Mouse (Mus musculus) E14TG2a.4 (cell line): Measurements from ENCODE around the gene U2surp.

Source experiments
- H3K27me3 ChIP-seq: 2 replicates; pipeline ENCODE4 v1.6.1; 2014; ENCODE audit warnings: low read length, control low read depth; ENCODE audit not compliant: insufficient read depth
- H3K36me3 ChIP-seq: 2 replicates; pipeline ENCODE4 v1.6.1; 2014; ENCODE audit warnings: low read length, control low read depth; ENCODE audit not compliant: insufficient read depth
- H3K4me1 ChIP-seq: replicated peaks from 2 replicates; pipeline ENCODE4 v1.6.1; 2014; ENCODE audit warnings: low read depth, low read length, control low read depth
- H3K4me3 ChIP-seq: replicated peaks from 2 replicates; pipeline ENCODE4 v1.5.1; 2014; ENCODE audit warnings: mild to moderate bottlenecking, low read length
- H3K9me3 ChIP-seq: 2 replicates; pipeline ENCODE4 v1.6.1; 2014; ENCODE audit warnings: low read length, control low read depth
- CTCF ChIP-seq: conservative IDR thresholded peaks from 2 replicates; pipeline ENCODE4 v1.5.1; 2014; ENCODE audit warnings: low read length
- NANOG ChIP-seq: IDR thresholded peaks from 2 replicates; pipeline ENCODE4 v1.6.1; 2014; ENCODE audit warnings: borderline replicate concordance, low read length, mixed read lengths
- POU5F1 ChIP-seq: IDR thresholded peaks from 2 replicates; pipeline ENCODE4 v1.6.1; 2014; ENCODE audit warnings: low read length, borderline replicate concordance

Gene U2surp

DNA sequence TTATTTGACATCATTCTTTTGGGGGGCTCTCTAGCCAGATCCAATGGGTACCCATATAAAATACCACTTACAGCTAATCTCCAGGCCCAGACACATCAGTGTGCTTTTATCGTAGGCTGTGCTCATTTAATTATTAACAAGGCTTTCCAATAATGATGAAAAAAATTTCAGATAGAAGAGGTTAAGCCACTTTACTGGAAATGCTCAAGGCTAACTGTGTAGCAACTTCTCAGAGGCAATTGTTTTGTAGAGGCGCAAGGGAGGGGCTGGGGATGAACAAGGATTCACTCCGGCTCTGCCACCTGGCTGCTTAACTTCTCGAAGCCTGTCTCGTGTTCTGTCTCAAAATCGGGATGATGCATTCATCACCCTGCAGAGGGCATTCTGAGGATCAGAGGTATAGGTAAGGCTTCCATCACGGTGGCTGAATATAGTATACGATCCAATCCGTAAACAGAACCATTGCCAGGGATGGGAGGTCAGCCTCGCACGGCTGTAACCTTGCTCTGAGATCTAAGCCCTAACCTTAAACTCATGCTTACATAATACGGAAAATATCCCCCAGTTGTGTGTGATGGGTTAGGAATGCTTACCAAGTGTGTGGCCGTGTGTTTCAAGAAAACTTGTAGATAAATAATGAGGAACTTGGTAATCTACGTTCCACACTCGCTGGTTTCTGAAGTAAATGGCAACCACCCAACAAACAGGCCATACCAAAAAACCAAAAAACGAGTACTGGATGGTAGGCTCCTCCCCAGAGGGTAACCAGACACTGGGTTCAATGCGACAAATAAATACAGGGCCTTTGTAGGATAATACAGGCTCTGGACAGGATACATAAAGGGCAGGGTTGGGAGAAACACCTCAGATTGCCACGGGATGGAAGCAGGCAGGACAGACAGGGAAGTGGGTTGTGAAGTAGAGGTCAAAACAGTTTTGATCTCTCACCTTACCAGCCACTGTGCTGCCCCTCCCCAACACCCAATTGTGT, 42.7 kb upstream of the U2surp start:
- H3K27me3 ChIP-seq = peaks cover 68% of the 10 kb centered on the region
- no peaks in the 10 kb centered on the region for H3K36me3 ChIP-seq
- H3K4me3 ChIP-seq = no peak overlapping the region
- no peaks in the 10 kb centered on the region for H3K9me3 ChIP-seq
- H3K4me1 ChIP-seq = peaks cover 11% of the 10 kb centered on the region
- TF ChIP-seq NANOG (no peak), CTCF (no peak), POU5F1 (no peak)

DNA sequence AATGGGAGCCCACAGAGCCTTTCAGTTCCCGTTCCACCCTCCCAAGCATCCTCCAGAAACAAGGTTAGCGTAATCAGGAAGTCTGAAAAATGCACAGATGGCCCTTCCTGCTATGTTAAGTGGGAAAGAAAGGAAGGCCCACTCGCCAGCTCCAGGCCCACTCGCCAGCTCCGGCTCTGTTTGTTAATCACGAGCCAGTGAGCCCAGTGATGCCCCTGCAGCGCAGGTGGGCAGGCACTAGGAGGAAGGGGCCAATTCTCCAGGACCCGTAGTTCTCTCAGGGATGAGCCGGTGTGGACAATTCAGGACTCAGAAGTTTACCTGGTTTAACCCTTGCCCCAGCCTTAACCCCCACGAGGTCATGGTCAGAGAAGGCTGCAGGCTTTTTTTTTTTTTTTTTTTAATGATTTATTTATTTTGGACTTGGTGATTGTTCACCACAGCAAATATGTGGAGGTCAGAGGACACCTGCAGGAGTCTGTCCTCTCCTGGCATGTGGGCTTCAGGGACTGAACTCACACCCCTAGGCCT, 40.4 kb upstream of the U2surp start:
- Histone ChIP-seq H3K4me1 (peaks cover 3% of the 10 kb centered on the region; the same call in 1 of the 2 replicates), H3K27me3 (peaks cover 57% of the 10 kb centered on the region), H3K4me3 (no peak overlapping the region), H3K9me3 (no peaks in the 10 kb centered on the region), H3K36me3 (no peaks in the 10 kb centered on the region)
- no peak for TF ChIP-seq NANOG
- no peak for TF ChIP-seq POU5F1
- TF ChIP-seq CTCF = no peak

GRCm38 (mm10) chr9:95550856-95551774, 39.3 kb upstream of the U2surp start:
- Histone ChIP-seq H3K36me3 (no peaks in the 10 kb centered on the region), H3K27me3 (peaks cover 47% of the 10 kb centered on the region), H3K9me3 (no peaks in the 10 kb centered on the region), H3K4me1 (peaks cover 14% of the 10 kb centered on the region), H3K4me3 (no peak overlapping the region)
- no peak for TF ChIP-seq CTCF
- no peak for TF ChIP-seq NANOG
- no peak for TF ChIP-seq POU5F1

DNA sequence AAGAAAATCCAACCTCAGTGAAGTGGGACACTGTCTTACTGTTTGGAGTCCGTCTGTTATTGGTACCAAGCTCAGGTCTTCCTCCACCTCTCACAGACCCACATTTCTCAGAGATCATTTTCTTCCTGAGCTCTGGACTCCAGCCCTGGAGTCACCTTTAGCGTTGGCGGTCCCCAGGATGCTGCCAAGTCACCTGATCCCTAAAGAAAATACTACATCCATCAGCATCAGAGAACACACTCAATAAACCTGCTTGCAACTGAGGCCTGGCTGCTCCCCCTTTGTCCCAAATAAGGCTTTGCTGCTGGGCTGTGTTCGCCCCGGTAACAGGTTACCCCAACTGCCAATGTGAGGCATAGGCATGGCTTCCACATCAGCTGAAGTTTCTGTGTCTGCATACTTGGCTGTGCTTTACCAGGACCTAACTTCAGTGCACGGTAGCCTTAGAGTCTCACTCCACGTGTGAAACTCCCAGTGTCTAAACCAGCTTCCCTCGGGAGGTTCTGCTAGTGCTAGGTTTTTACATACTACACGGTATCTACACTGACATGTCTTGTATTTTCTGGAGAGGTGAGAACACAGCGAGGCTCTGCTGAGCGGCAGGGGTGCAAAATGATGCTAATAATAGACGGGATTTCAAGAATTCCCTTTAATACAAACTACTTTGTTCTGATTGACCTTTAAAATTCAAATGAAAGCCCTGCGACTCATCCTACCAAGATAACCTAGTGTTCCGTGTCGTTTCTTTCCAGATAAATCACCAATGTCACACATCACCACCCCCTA, 38.0 kb upstream of the U2surp start:
- TF ChIP-seq CTCF = no peak
- Histone ChIP-seq H3K27me3 (peaks cover 34% of the 10 kb centered on the region), H3K4me1 (peaks cover 17% of the 10 kb centered on the region), H3K4me3 (no peak overlapping the region), H3K36me3 (no peaks in the 10 kb centered on the region), H3K9me3 (no peaks in the 10 kb centered on the region)

GRCm38 (mm10) chr9:95546679-95547078, 34.9 kb upstream of the U2surp start:
- no peak for TF ChIP-seq CTCF
- no peaks in the 10 kb centered on the region for H3K9me3 ChIP-seq
- no peaks in the 10 kb centered on the region for H3K36me3 ChIP-seq

GRCm38 (mm10) chr9:95544598-95544997, 32.8 kb upstream of the U2surp start:
- Histone ChIP-seq H3K4me3 (no peak overlapping the region), H3K9me3 (no peaks in the 10 kb centered on the region), H3K27me3 (peaks cover 10% of the 10 kb centered on the region), H3K36me3 (no peaks in the 10 kb centered on the region), H3K4me1 (peaks cover 20% of the 10 kb centered on the region)
- TF ChIP-seq CTCF (no peak), POU5F1 (no peak), NANOG (no peak)

More at GRCm38 (mm10) chr9:95546679-95547078, 34.9 kb upstream of the U2surp start:
- H3K4me3 ChIP-seq = no peak overlapping the region
- H3K27me3 ChIP-seq = peaks cover 14% of the 10 kb centered on the region
- H3K4me1 ChIP-seq = peaks cover 15% of the 10 kb centered on the region

- no peak overlapping the region for H3K4me3 ChIP-seq
These were observed 30.7 kb upstream of the U2surp start for GRCm38 (mm10) chr9:95542475-95542874.

More at GRCm38 (mm10) chr9:95542475-95542874, 30.7 kb upstream of the U2surp start:
- H3K36me3 ChIP-seq = no peaks in the 10 kb centered on the region
- TF ChIP-seq NANOG (no peak), POU5F1 (no peak), CTCF (no peak)
- peaks cover 20% of the 10 kb centered on the region for H3K4me1 ChIP-seq
- H3K27me3 ChIP-seq = no peaks in the 10 kb centered on the region
- H3K9me3 ChIP-seq = no peaks in the 10 kb centered on the region
